Mouse (Mus musculus): ENCODE measurements around the gene Tapt1. TPM values are rescaled to one million over a fixed set of nuclear protein-coding genes. Genes with fewer than 3 reads are reported as not detected.

Gene Tapt1
- polyA plus RNA-seq, 1 experiment = 13.9 TPM

- TF ChIP-seq POLR2A (IDR thresholded peaks at IDR 0.05; ENCODE audit: low read depth, low read length) = no peak
- TF ChIP-seq CTCF (IDR thresholded peaks at IDR 0.05; ENCODE audit: extremely low read depth, insufficient read length, insufficient replicate concordance, low read depth, low read length) = no peak
- 94% methylated on average over 5 of the region's 5 CpGs for WGBS
- Histone ChIP-seq H3K36me3 (ENCODE audit: control insufficient read depth, insufficient read depth, low read length) (peaks cover 39% of the 10 kb centered on the region), H3K27me3 (ENCODE audit: control insufficient read depth, insufficient read depth, low read length) (no peaks in the 10 kb centered on the region), H3K4me1 (ENCODE audit: control insufficient read depth, insufficient read depth, insufficient read length, low read length) (no peaks in the 10 kb centered on the region), H3K4me3 (ENCODE audit: low read depth, low read length) (no peak overlapping the region), H3K27ac (ENCODE audit: insufficient read depth, low read depth, low read length) (no peak overlapping the region)
Observed at GRCm38 (mm10) chr5:44174046-44174445, 52.4 kb downstream of the Tapt1 start.

DNA sequence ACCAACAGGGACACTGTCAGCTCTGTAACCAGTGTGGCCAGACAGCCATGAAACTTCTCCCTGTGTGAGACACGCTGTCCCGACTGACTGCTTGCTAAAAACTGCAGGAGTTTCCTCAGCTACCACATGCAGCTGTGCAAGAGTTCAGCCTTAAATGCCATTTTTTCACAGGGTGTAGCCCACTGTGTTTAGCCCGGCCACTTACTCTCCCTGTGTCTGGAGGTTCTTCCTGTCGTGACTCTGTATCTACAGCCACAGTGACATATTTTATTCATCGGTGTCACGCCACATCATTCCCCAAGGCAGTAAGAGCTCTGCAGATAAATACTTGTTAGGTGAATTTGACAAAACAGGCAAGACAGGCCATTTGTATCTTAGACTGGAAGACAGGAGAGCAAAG, 59.6 kb downstream of the Tapt1 start:
- 96% methylated on average over 6 of the region's 6 CpGs for whole genome bisulfite sequencing
- no peaks in the 10 kb centered on the region for H3K4me1 ChIP-seq (ENCODE audit: control insufficient read depth, insufficient read depth, insufficient read length, low read length)
- no peak overlapping the region for H3K27ac ChIP-seq (ENCODE audit: insufficient read depth, low read depth, low read length)
- TF ChIP-seq POLR2A (IDR thresholded peaks at IDR 0.05; ENCODE audit: low read depth, low read length) (no peak), CTCF (IDR thresholded peaks at IDR 0.05; ENCODE audit: extremely low read depth, insufficient read length, insufficient replicate concordance, low read depth, low read length) (no peak)
- no peak overlapping the region for H3K4me3 ChIP-seq (ENCODE audit: low read depth, low read length)
- no peaks in the 10 kb centered on the region for H3K27me3 ChIP-seq (ENCODE audit: control insufficient read depth, insufficient read depth, low read length)
- 0 out of 2 replicates have a peak, but pooled peaks cover 2% of the 10 kb centered on the region for H3K36me3 ChIP-seq (ENCODE audit: control insufficient read depth, insufficient read depth, low read length)

- Histone ChIP-seq H3K36me3 (ENCODE audit: control insufficient read depth, insufficient read depth, low read length) (0 out of 2 replicates have a peak, but pooled peaks cover under 1% of the 10 kb centered on the region), H3K27me3 (ENCODE audit: control insufficient read depth, insufficient read depth, low read length) (no peaks in the 10 kb centered on the region), H3K27ac (ENCODE audit: insufficient read depth, low read depth, low read length) (no peak overlapping the region), H3K4me3 (ENCODE audit: low read depth, low read length) (no peak overlapping the region), H3K4me1 (ENCODE audit: control insufficient read depth, insufficient read depth, insufficient read length, low read length) (no peaks in the 10 kb centered on the region)
- 44% methylated on average over 2 of the region's 2 CpGs for WGBS
- peak; percentile 52; the same call in 1 of the 2 replicates for TF ChIP-seq CTCF (IDR thresholded peaks at IDR 0.05; ENCODE audit: extremely low read depth, insufficient read length, insufficient replicate concordance, low read depth, low read length)
- TF ChIP-seq POLR2A (IDR thresholded peaks at IDR 0.05; ENCODE audit: low read depth, low read length) = no peak
Observed at GRCm38 (mm10) chr5:44165854-44166253, 60.6 kb downstream of the Tapt1 start.

GRCm38 (mm10) chr5:44164233-44164776, 62.1 kb downstream of the Tapt1 start:
- Histone ChIP-seq H3K4me1 (ENCODE audit: control insufficient read depth, insufficient read depth, insufficient read length, low read length) (peaks cover 3% of the 10 kb centered on the region; the same call in 1 of the 2 replicates), H3K36me3 (ENCODE audit: control insufficient read depth, insufficient read depth, low read length) (no peaks in the 10 kb centered on the region), H3K27me3 (ENCODE audit: control insufficient read depth, insufficient read depth, low read length) (no peaks in the 10 kb centered on the region), H3K4me3 (ENCODE audit: low read depth, low read length) (no peak overlapping the region), H3K27ac (ENCODE audit: insufficient read depth, low read depth, low read length) (no peak overlapping the region)
- 67% methylated on average over 7 of the region's 7 CpGs for WGBS
- TF ChIP-seq POLR2A (IDR thresholded peaks at IDR 0.05; ENCODE audit: low read depth, low read length) = no peak

GRCm38 (mm10) chr5:44163318-44163717, 63.1 kb downstream of the Tapt1 start:
- Histone ChIP-seq H3K36me3 (ENCODE audit: control insufficient read depth, insufficient read depth, low read length) (no peaks in the 10 kb centered on the region), H3K27me3 (ENCODE audit: control insufficient read depth, insufficient read depth, low read length) (no peaks in the 10 kb centered on the region), H3K4me1 (ENCODE audit: control insufficient read depth, insufficient read depth, insufficient read length, low read length) (peaks cover 3% of the 10 kb centered on the region; the same call in 1 of the 2 replicates), H3K4me3 (ENCODE audit: low read depth, low read length) (no peak overlapping the region), H3K27ac (ENCODE audit: insufficient read depth, low read depth, low read length) (no peak overlapping the region)
- no peak for TF ChIP-seq POLR2A (IDR thresholded peaks at IDR 0.05; ENCODE audit: low read depth, low read length)
- 95% methylated on average over 3 of the region's 3 CpGs for WGBS

DNA sequence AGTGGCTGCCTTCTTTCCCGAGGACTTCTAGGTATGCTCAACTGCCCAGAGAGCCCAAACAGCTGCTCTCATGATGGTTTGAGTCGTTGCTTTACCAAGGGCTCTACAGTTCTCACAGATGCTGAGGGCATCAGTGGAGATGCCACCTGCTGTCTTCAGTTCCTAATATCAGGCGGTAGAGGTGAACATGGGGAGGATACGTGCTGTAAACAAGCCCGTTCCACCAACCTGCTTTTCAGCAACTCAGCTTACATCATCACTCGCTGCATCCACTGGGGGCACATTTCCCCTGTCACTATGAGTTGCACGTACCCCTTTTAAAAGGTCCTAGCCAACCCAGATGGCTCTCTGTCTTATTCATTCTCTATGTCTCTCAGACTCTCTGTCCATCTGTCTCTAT, 63.6 kb downstream of the Tapt1 start:
- no peak overlapping the region for H3K4me3 ChIP-seq (ENCODE audit: low read depth, low read length)
- TF ChIP-seq CTCF (IDR thresholded peaks at IDR 0.05; ENCODE audit: extremely low read depth, insufficient read length, insufficient replicate concordance, low read depth, low read length) = no peak
- no peak for TF ChIP-seq POLR2A (IDR thresholded peaks at IDR 0.05; ENCODE audit: low read depth, low read length)
- H3K27me3 ChIP-seq (ENCODE audit: control insufficient read depth, insufficient read depth, low read length) = no peaks in the 10 kb centered on the region
- WGBS = 91% methylated on average over 7 of the region's 7 CpGs
- H3K36me3 ChIP-seq (ENCODE audit: control insufficient read depth, insufficient read depth, low read length) = no peaks in the 10 kb centered on the region
- H3K27ac ChIP-seq (ENCODE audit: insufficient read depth, low read depth, low read length) = no peak overlapping the region
- peaks cover 3% of the 10 kb centered on the region; the same call in 1 of the 2 replicates for H3K4me1 ChIP-seq (ENCODE audit: control insufficient read depth, insufficient read depth, insufficient read length, low read length)

DNA sequence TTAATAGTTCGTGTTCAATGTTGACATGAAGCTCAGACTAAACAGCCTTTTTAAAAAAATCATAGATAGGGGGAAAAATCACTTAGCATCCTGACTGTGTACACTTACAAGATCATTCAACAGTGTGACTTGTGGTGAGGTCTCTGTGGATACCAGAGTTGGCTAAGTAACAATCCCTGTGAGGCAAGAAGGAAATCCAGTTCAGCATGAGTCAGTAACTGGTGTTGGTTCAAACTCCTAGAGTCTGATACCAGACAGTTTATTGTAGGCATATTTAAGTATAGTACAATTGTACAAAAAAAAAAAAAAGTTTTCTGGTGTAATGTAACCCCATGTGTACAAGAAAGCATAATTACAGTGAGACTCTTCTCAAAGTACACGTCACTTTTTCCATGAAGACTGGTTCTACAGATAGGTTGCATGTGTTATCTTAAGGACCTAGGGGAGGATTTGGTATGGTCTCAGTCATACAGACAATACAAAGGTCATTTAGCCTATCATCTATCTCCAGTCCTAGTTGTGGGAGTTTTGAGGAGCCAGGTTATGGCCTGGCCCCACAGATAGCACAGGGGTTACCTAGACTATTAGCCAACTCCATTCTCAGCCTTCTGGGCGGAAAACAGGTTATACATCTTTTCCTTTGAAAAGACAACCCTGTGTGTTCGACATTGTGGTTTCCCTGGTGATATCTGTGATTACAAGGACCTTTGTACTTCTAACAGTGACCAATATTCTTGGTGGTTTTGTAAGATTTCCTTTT, 66.6 kb downstream of the Tapt1 start:
- WGBS = 45% methylated on average over 4 of the region's 4 CpGs
- no peaks in the 10 kb centered on the region for H3K36me3 ChIP-seq (ENCODE audit: control insufficient read depth, insufficient read depth, low read length)
- H3K4me3 ChIP-seq (ENCODE audit: low read depth, low read length) = no peak overlapping the region
- no peaks in the 10 kb centered on the region for H3K27me3 ChIP-seq (ENCODE audit: control insufficient read depth, insufficient read depth, low read length)
- no peak for TF ChIP-seq CTCF (IDR thresholded peaks at IDR 0.05; ENCODE audit: extremely low read depth, insufficient read length, insufficient replicate concordance, low read depth, low read length)
- no peak for TF ChIP-seq POLR2A (IDR thresholded peaks at IDR 0.05; ENCODE audit: low read depth, low read length)
- peaks cover 12% of the 10 kb centered on the region; the same call in 1 of the 2 replicates for H3K4me1 ChIP-seq (ENCODE audit: control insufficient read depth, insufficient read depth, insufficient read length, low read length)
- no peak overlapping the region for H3K27ac ChIP-seq (ENCODE audit: insufficient read depth, low read depth, low read length)

All from small intestine, adult 2 months (tissue).